Mouse (Mus musculus) urinary bladder, postnatal 25 days (tissue): ENCODE data around the gene Gnl1.
"Not testable (repeated sequence)": the region's sequence is repeated elsewhere in the genome, so short reads cannot be mapped to it uniquely, and the experiment has no call there.

Experiments
- DNase-seq: peaks from one replicate; pipeline ENCODE4 v3.0.0; 2022; ENCODE audit warnings: low spot score

The Gnl1 gene

DNA sequence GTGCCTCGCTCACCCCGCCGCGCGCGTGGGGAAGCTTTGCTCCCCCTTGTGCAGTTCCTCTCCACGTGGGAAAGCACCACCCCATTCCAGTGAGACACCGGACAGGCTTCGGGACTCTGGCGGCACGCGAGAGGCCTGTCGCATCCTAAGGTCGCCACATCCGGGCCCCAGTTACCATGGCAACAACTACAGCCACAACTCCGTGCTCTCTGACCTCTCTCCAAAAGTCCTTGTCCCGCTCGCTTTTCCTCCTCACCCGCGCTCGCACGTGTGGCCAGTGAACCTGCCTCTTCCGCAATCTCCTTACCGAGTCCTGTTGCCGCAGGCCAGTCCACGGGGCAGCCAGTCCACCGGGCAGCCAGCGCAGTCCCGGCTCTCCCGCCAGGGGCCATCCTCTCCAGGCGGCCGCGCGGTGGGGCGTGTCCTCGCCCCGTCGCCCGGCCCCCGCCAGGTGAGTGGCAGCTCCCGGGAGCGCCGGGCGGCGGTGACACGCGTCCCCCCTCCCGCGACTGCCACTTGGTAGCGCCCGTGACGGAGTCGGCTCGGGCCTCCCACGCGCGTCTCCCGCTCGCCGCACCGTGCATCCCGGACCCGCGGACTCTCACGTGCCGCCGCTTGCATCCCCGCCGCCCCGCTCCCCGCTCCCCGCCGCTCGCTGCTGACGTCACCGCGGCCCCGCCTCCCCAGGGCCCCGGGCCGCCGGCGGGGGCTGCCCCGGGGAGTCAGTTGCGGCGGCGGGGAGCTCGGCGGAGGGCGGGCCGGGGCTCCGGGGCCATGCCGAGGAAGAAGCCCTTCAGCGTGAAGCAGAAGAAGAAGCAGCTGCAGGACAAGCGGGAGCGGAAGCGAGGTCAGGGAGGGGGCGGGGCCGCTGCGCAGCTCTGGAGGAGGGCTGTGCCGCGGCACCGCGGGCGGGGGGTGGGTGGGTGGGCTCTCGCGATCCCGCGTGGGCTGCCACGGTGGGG lies at the start of gene Gnl1, which contains the start of gene Prr3:
Gene Gnl1 (plus strand): TSS at position 451 of the 962 bp plus-strand sequence.
Gene Prr3 (minus strand): TSS at position 836 of the 962 bp plus-strand sequence.
- peak; percentile 89 for DNase-seq

GRCm38 (mm10) chr17:35930627-35931026 lies 49.0 kb upstream of the Gnl1 start:
- no peak for DNase-seq

GRCm38 (mm10) chr17:35932608-35933007 lies 47.0 kb upstream of the Gnl1 start:
- DNase-seq = no peak

GRCm38 (mm10) chr17:35935763-35936162 lies 43.9 kb upstream of the Gnl1 start:
- not testable (repeated sequence) for DNase-seq

DNA sequence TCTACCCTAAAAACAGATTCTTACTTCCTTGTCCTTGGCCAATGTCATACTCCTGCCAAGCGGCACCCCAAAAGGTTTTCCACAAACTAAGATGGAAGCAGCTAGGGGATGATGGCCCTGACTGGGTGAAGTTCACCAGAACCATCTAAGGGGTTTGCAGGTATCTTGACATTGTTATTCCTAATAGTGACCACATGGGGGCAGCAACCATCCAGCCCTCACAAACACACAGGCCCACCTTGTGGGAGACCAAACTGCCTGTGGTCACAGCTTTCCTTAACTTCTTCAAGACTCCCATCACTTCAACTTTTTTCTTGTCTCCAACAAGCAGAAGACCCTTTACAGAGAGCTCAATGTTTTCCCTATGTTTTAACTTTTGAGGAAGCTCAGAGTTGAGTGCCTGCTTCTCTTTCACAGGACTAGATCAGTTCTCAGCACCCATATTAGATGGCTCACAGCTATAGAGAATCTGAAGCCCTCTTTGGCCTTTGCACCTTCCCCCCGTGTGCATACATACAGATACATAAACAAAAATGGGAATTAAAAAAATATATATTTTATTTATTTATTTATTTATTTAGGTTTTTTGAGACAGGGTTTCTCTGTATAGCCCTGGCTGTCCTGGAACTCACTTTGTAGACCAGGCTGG lies 41.8 kb upstream of the Gnl1 start:
- DNase-seq = no peak

DNA sequence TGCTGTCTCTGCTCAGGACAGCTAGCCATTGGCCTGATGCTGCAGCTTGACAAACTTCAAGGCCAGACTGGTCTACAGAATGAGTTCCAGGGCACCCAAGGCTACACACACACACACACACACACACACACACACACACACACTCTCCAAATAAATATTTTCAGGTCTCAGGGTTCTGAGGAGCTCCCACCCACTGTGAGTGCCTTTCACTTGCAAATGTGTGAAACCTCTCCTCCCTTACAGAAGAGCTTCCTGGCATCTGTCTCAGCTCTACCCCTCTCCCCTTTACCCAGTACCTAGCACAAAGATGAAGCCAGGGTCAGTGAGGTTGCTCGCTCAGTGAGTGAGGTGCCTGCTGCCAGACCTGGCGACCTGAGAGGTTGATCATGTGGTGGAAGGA lies 40.5 kb upstream of the Gnl1 start:
- no peak for DNase-seq

DNA sequence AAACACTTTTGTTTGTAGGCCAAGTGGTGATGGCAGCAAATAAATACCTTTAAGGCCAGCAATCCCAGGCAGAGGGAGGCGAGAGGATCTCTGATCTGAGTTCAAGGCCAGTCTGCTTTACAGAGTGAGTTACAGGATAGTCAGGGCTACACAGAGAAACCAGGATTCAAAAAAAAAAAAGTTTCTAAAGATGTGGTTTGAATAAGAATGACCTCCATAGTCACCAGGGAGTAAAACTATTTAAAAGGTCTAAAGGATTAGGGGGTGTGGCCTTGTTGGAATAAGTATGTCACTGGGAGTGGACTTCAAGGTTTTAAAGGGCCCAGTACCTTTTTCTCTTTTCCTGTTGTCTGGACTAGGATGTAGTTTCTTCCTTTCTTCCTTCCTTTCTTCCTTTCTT lies 39.7 kb upstream of the Gnl1 start:
- no peak for DNase-seq

DNA sequence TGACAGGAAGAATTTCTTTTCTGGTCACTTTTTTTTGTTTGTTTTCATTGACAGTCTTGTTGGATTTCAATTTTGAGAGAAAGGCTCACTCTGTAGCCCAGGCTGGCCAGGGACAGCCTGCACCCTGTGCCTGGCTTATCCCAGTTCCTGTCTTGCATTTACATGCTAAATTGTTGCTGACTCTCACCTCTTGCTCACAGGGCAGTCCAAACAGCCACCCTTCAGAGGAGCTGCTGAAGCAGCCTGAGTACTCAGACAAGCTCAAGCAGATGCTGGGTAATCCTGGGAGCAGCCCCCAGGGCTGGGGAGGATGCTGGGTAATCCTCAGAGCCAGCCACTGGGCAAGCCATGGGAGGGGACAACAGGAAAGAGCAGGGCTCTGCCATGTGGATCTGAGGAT lies 28.7 kb upstream of the Gnl1 start:
- not testable (repeated sequence) for DNase-seq

GRCm38 (mm10) chr17:35952559-35952958 lies 27.1 kb upstream of the Gnl1 start:
- not testable (repeated sequence) for DNase-seq

DNA sequence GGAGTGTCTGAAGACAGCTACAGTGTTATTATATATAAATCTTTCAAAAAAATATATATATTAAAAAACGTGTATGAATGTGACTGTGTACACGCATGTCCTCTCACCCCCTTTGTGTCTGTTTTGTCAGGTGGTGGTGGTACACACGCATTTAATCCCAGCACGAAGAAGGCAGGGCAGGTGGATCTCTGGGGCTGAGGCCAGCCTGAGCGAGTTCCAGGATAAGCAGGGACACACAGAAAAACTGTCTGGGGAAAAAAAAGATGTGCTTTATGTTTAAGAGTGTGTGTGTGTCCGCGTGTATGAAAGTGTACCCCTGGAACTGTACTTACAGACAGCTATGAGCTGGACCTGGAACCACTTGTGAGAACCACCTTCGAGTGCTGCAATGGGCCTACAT lies 25.0 kb upstream of the Gnl1 start:
- no peak for DNase-seq

DNA sequence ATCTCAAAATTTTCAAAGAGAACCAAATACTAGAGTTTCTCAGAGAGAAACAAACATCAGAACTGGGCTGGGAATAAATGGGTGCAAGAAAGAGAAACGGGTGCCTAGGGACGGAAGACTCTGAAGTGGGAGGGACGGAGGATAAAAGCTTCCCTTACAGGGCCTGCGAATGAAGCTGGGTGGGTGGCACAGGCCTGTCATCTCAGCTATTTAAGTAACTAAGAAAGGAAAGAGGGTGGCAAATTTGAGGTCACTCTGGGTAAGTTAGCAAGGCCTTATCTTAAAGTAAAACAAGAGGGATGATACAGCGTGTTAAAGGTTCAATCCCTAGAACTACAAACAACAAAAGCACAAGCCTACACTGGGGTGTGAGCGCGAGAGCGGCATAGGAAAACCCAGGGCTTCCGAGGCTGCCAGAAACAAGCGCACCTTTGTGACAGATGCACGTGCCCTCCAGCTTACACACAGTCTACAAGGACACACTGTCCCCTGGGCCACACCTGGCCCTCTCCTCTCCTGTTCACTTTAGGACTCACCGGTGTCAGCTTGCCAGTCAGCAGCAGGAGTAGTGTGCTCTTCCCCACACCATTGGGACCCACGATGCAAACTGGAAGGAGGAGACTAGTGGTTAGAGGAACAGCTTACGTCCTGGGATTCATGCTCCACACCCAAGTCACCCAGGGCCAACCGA lies 21.0 kb upstream of the Gnl1 start:
- no peak for DNase-seq

DNA sequence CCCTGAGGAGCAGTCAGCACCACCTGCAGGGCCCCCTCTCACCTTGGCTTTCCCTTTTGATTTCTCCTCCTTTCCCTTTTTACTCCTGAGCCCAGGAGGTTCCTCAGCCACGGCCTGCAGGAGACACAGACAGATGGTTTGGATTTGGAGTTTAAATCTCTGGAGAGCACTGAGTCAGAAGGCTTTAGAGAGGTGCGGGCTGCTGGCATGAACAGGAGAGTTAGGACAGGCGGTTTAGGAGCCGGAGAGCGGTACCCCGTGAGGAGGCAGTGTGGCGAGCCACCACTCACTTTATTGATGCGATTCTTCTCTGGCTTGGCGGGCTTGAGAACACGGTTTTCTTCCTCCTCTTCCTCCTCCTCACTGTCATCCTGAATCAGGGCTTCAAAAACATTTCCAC lies 16.4 kb upstream of the Gnl1 start:
- no peak for DNase-seq

DNA sequence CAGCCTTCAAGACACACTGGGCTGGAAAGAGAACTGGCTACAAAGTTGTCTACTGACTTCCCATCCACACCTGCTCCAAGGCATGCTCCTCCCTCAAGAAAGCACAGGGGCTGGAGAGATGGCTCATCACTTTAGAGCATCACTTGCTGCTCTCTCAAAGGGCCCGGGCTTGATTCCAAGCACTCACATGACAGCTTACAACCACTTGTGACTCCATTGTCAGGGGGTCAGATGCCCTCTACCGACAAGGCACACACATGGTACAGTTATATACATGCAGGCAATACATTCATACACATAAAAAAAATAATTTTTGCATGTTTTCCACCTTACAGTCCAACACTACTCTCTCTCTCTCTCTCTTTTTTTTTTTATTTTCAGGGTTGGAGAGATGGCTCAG lies 12.0 kb upstream of the Gnl1 start:
- no peak for DNase-seq

- peak; percentile 99 for DNase-seq
These were observed 9.9 kb upstream of the Gnl1 start, which contains the start of gene Abcf1 for GRCm38 (mm10) chr17:35969418-35970389. Gene Abcf1, minus strand, starts transcription at chr17:35969761.

- DNase-seq = no peak
These were observed 7.5 kb upstream of the Gnl1 start for GRCm38 (mm10) chr17:35972131-35972530.

- DNase-seq = peak; percentile 21
These were observed 745 bp upstream of the Gnl1 start for GRCm38 (mm10) chr17:35978811-35979400.

DNA sequence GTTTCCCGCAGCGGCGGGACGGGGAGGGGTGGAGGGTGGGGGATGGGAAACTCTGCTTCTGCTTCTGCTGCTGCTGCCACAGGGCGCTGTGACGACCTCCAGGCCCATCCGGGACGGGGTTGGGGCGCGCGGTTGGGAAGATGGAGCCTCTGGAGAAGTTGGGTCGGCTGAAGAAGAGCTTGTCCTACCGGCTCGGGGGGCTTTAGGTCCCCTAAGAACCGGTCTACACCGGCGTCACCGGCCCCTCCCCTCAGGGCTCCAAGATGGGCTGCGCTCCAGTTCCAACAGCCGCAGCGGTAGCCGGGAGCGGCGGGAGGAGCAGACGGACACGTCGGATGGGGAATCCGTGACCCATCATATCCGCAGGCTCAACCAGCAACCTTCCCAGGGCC lies 708 bp downstream of the Gnl1 start:
- peak; percentile 44 for DNase-seq

DNA sequence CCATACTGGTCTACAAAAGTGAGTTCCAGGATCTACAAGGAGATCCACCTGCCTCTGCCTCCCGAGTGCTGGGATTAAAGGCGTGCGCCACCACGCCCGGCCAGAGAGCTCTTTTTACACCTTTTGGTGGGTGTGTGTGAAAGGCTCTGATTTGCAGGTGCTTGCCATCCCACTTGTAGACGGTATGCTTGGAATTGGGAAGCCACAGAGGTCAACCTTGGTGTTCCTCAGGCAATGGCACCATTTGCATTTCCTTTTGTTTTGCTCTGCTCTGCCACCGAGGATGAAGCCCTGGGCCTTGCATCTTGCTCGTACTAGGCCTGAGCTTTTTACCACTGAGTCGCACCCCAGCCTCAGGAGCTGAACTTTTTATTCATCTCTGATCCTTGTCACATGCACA lies 2.1 kb downstream of the Gnl1 start:
- DNase-seq = no peak

GRCm38 (mm10) chr17:35991781-35992180 lies 12.1 kb downstream of the Gnl1 start:
- no peak for DNase-seq

GRCm38 (mm10) chr17:35993675-35994074 lies 14.0 kb downstream of the Gnl1 start:
- peak; percentile 82 for DNase-seq
